Mouse (Mus musculus): ENCODE data around the gene Eloa. TPM values are rescaled to one million over a fixed set of nuclear protein-coding genes. Genes with fewer than 3 reads are reported as not detected.

The Eloa gene
- polyA plus RNA-seq, 2 experiments: 16.2 to 30.0 TPM

DNA sequence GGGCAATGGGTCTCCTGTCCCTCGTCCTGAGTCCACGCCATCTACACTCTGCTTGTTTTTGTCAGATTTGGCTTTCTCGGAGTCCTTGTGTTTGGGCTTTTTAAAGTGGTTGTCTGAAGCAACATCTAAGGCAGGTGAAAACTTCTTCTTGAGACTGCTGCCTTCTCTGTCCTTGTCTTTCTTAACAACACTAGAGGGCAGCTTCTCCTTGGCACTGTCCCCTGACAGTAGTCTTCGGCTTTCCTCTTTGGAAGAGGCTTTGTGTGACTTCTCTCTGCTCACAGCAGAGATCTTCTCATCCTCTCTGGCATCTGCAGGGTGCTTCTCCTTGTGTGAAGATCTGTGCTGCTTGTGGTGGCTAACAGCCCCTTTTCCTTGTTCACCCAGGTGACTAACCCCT, 11.0 kb downstream of the Eloa start:
- H3K4me3 ChIP-seq (ENCODE audit: insufficient read depth in 1 of 2, low read depth in 2 of 2, low read length in 2 of 2): no peak overlapping the region
- no peak overlapping the region for H3K27ac ChIP-seq
- ATAC-seq (ENCODE audit: insufficient read depth) (no peak), DNase-seq (ENCODE audit: low read depth in 3 of 3, low spot score in 3 of 3) (no peak)
- 85% methylated on average over 4 of the region's 4 CpGs for WGBS (ENCODE audit: insufficient replicate concordance)
- H3K27me3 ChIP-seq (ENCODE audit: control insufficient read depth, insufficient read depth, low read length): no peaks in the 10 kb centered on the region
- H3K36me3 ChIP-seq (replicated peaks; ENCODE audit: control insufficient read depth, insufficient read depth, low read depth): peaks cover 78% of the 10 kb centered on the region
- TF ChIP-seq EP300 (IDR thresholded peaks at IDR 0.05; ENCODE audit: low read depth): no peak
- no peak; the same call in 1 of the 2 replicates for TF ChIP-seq CTCF (IDR thresholded peaks at IDR 0.05; ENCODE audit: low read depth)
- no peaks in the 10 kb centered on the region for H3K9me3 ChIP-seq (ENCODE audit: control insufficient read depth, low read length)
- H3K4me2 ChIP-seq (ENCODE audit: low read depth): no peak overlapping the region
- H3K9ac ChIP-seq (replicated peaks): no peak overlapping the region
- H3K4me1 ChIP-seq (replicated peaks; ENCODE audit: control insufficient read depth in 2 of 2, insufficient read depth in 2 of 2, low read length in 1 of 2): no peaks in the 10 kb centered on the region; a peak in 1 of 4 replicates

DNA sequence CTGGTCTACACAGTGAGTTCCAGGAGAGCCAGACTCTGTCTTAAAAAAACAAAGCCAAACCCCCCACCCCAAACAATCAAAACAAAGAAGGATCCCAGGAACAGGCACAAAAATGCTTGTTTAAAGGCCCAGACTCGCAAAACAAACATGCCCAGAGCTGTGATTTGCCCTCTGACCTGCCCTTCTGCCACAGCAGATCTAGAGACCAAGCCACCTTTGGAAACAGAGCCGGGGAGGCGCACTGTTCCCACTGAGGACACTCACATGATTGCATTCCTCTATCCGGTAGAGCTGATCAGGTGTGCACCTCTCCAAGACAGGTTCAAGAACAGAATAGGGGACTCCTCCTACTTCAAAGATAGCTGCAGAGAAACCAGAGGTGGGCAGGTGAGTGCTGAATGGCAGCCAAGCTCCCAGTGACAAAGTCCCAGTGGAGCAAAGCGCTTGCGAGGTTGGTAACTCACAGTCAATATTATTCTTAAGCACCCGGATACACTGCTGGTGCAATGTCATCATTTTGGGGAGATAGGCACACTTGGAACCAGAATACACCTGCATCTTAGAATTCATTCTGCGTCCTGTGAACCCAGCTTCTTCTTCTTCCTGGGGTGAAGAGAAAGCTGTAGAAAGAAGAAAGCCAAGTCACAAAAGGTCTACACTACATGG, 12.6 kb downstream of the Eloa start:
- H3K4me2 ChIP-seq (ENCODE audit: low read depth): no peak overlapping the region
- no peak overlapping the region for H3K4me3 ChIP-seq (ENCODE audit: insufficient read depth in 1 of 2, low read depth in 2 of 2, low read length in 2 of 2)
- peaks cover 91% of the 10 kb centered on the region for H3K36me3 ChIP-seq (replicated peaks; ENCODE audit: control insufficient read depth, insufficient read depth, low read depth)
- H3K9ac ChIP-seq (replicated peaks): no peak overlapping the region
- H3K27ac ChIP-seq: no peak overlapping the region
- H3K27me3 ChIP-seq (ENCODE audit: control insufficient read depth, insufficient read depth, low read length): no peaks in the 10 kb centered on the region
- H3K9me3 ChIP-seq (ENCODE audit: control insufficient read depth, low read length): no peaks in the 10 kb centered on the region
- ATAC-seq (ENCODE audit: insufficient read depth) (peak; percentile 39; the same call in 1 of the 2 replicates), DNase-seq (ENCODE audit: low read depth in 3 of 3, low spot score in 3 of 3) (no peak)
- no peaks in the 10 kb centered on the region; a peak in 1 of 4 replicates for H3K4me1 ChIP-seq (replicated peaks; ENCODE audit: control insufficient read depth in 2 of 2, insufficient read depth in 2 of 2, low read length in 1 of 2)
- WGBS (ENCODE audit: insufficient replicate concordance): 80% methylated on average over 8 of the region's 8 CpGs
- TF ChIP-seq CTCF (IDR thresholded peaks at IDR 0.05; ENCODE audit: low read depth): no peak
- no peak for TF ChIP-seq EP300 (IDR thresholded peaks at IDR 0.05; ENCODE audit: low read depth)

DNA sequence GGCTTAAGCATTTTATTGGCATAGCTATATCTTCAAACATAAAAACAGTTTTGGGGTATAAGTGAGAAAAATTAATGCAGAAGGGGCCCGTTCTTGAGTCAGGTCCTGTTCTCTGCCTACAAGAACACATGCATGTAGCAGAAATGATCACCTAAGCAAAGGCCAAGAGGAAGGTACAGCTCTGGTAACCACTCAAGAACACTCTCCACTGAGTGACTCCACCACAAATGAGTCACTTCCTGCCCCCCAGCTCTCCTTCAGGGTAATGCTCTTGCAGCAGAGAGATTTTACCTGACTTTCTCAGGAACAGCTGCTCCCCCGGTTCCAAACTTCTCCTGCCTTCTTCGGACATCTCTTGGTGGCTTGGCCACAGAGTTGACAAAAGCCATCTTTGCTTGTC, 14.7 kb downstream of the Eloa start:
- no peak overlapping the region for H3K4me3 ChIP-seq (ENCODE audit: insufficient read depth in 1 of 2, low read depth in 2 of 2, low read length in 2 of 2)
- H3K27me3 ChIP-seq (ENCODE audit: control insufficient read depth, insufficient read depth, low read length): no peaks in the 10 kb centered on the region
- no peaks in the 10 kb centered on the region; a peak in 1 of 4 replicates for H3K4me1 ChIP-seq (replicated peaks; ENCODE audit: control insufficient read depth in 2 of 2, insufficient read depth in 2 of 2, low read length in 1 of 2)
- H3K36me3 ChIP-seq (replicated peaks; ENCODE audit: control insufficient read depth, insufficient read depth, low read depth): peaks cover 91% of the 10 kb centered on the region
- no peak overlapping the region for H3K4me2 ChIP-seq (ENCODE audit: low read depth)
- no peaks in the 10 kb centered on the region for H3K9me3 ChIP-seq (ENCODE audit: control insufficient read depth, low read length)
- WGBS (ENCODE audit: insufficient replicate concordance): 73% methylated on average over 3 of the region's 3 CpGs
- H3K9ac ChIP-seq (replicated peaks): no peak overlapping the region
- DNase-seq (ENCODE audit: low read depth in 3 of 3, low spot score in 3 of 3) (no peak), ATAC-seq (ENCODE audit: insufficient read depth) (no peak)
- H3K27ac ChIP-seq: no peak overlapping the region
- TF ChIP-seq EP300 (IDR thresholded peaks at IDR 0.05; ENCODE audit: low read depth): no peak
- TF ChIP-seq CTCF (IDR thresholded peaks at IDR 0.05; ENCODE audit: low read depth): no peak

DNA sequence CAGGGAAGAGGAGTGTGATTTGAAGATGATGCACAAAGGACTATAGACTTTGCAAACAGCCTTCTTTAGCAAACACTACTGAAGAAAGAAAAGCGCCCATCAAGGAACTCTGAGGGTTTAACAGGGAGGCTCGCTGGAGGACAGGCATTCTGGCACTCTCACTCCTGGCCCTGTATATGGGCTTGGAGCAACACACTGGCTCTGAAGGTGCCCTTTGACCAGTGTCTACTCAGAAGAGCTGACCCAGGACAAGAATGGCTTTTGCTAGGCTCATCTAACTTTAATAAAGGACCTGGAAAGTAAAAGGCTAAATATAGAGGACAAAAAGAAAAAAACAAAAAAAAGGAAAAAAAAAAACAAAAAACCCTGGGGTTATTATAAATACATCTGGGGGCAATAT, 16.6 kb downstream of the Eloa start:
- ATAC-seq (ENCODE audit: insufficient read depth): no peak
- H3K9ac ChIP-seq (replicated peaks): no peak overlapping the region
- H3K4me2 ChIP-seq (ENCODE audit: low read depth): no peak overlapping the region
- H3K27me3 ChIP-seq (ENCODE audit: control insufficient read depth, insufficient read depth, low read length): no peaks in the 10 kb centered on the region
- H3K4me3 ChIP-seq (ENCODE audit: insufficient read depth in 1 of 2, low read depth in 2 of 2, low read length in 2 of 2): no peak overlapping the region
- no peak for DNase-seq (ENCODE audit: low read depth in 3 of 3, low spot score in 3 of 3)
- no peaks in the 10 kb centered on the region for H3K9me3 ChIP-seq (ENCODE audit: control insufficient read depth, low read length)
- 74% methylated on average over 2 of the region's 2 CpGs for WGBS (ENCODE audit: insufficient replicate concordance)
- H3K27ac ChIP-seq: no peak overlapping the region
- TF ChIP-seq CTCF (IDR thresholded peaks at IDR 0.05; ENCODE audit: low read depth) (no peak), EP300 (IDR thresholded peaks at IDR 0.05; ENCODE audit: low read depth) (no peak)
- H3K4me1 ChIP-seq (replicated peaks; ENCODE audit: control insufficient read depth in 2 of 2, insufficient read depth in 2 of 2, low read length in 1 of 2): no peaks in the 10 kb centered on the region; a peak in 1 of 4 replicates
- H3K36me3 ChIP-seq (replicated peaks; ENCODE audit: control insufficient read depth, insufficient read depth, low read depth): peaks cover 73% of the 10 kb centered on the region

DNA sequence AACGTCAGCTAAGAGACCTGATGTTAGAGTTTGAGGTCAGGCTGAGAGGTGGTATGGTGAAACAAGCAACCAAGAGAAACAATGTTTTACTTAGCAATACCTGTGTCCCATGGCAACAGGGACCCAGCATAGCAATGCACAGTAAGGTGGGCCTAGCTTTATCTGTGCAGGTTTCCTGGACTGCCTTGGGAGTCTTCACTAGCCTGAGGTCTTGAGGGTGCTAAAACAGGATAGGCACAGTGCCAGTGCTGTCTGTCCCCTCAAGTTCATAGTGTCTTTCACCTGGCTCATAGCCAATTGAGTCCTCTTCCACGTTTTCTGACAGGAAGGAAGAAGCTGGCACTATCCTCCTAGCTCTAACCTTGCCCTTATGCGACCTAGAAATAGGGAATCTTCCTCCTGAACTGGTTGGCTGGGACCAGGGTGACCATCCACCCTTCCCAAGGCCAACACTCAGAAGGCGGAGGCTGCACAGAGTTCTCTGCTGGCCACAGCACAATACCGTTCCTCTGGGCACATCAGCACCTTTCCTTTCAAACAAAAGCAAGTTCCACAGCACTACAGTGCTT, 17.4 kb downstream of the Eloa start:
- no peak overlapping the region for H3K4me3 ChIP-seq (ENCODE audit: insufficient read depth in 1 of 2, low read depth in 2 of 2, low read length in 2 of 2)
- DNase-seq (ENCODE audit: low read depth in 3 of 3, low spot score in 3 of 3): no peak
- H3K27ac ChIP-seq: no peak overlapping the region
- peaks cover 66% of the 10 kb centered on the region for H3K36me3 ChIP-seq (replicated peaks; ENCODE audit: control insufficient read depth, insufficient read depth, low read depth)
- no peaks in the 10 kb centered on the region for H3K9me3 ChIP-seq (ENCODE audit: control insufficient read depth, low read length)
- WGBS (ENCODE audit: insufficient replicate concordance): 84% methylated on average over 5 of the region's 5 CpGs
- no peak overlapping the region for H3K9ac ChIP-seq (replicated peaks)
- H3K4me2 ChIP-seq (ENCODE audit: low read depth): no peak overlapping the region
- no peaks in the 10 kb centered on the region for H3K27me3 ChIP-seq (ENCODE audit: control insufficient read depth, insufficient read depth, low read length)
- no peak for TF ChIP-seq CTCF (IDR thresholded peaks at IDR 0.05; ENCODE audit: low read depth)
- no peak for TF ChIP-seq EP300 (IDR thresholded peaks at IDR 0.05; ENCODE audit: low read depth)
- no peaks in the 10 kb centered on the region; a peak in 1 of 4 replicates for H3K4me1 ChIP-seq (replicated peaks; ENCODE audit: control insufficient read depth in 2 of 2, insufficient read depth in 2 of 2, low read length in 1 of 2)
- no peak for ATAC-seq (ENCODE audit: insufficient read depth)
